ENCODE assay signal across 8 mouse cellular contexts in the genomic region with DNA sequence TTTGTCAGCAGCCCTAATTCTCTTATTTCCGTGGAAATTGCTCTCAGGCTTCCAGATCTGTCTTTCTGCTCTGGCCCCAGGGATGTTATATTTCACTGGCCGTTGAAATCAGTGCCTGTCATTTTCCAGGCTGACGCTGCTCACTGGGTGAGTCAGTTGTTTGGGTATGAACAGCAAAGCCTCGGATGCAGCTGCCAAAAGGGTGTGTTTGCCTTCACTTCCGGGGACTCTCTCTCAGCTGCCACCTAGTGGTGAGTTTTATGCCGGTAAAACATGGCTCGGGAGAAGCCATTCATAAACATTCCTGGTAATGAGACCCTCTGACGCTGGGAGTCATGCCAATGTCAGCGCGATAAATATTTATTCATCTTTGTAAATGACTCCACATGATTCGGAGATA.
DNase-seq lines count a peak whose midpoint lies in the region; ATAC-seq and TF ChIP-seq lines count a peak whose summit lies in the region.

No protein-coding gene starts in this region.

- WGBS in hindbrain, embryonic 16.5 days: 4% methylated on average over 11 of the region's 11 CpGs

- peak; percentile 90 for ATAC-seq in hindbrain, embryonic 16.5 days

- H3K4me3 ChIP-seq in gastrocnemius, adult 2 months: peak overlapping the region; percentile 70
- peak overlapping the region; percentile 32 for H3K4me3 ChIP-seq in hindbrain, embryonic 16.5 days (ENCODE audit: low read length)

- H3K36me3 ChIP-seq in hindbrain, embryonic 16.5 days (ENCODE audit: control insufficient read depth, insufficient read depth, low read length): no peaks in the 10 kb centered on the region

- no peaks in the 10 kb centered on the region for H3K27me3 ChIP-seq in hindbrain, embryonic 16.5 days (replicated peaks; ENCODE audit: control insufficient read depth, insufficient read depth, low read length)

- peaks cover 8% of the 10 kb centered on the region for H3K4me1 ChIP-seq in hindbrain, embryonic 16.5 days (ENCODE audit: control insufficient read depth, insufficient read depth, low read depth, low read length)

- TF ChIP-seq CTCF in gastrocnemius, adult 2 months (IDR thresholded peaks at IDR 0.05): peak; percentile 90

- peak overlapping the region; percentile 58 for H3K4me2 ChIP-seq in hindbrain, embryonic 16.5 days (ENCODE audit: low read length)

- H3K9me3 ChIP-seq in hindbrain, embryonic 16.5 days (ENCODE audit: control insufficient read depth, low read length): no peaks in the 10 kb centered on the region

- peak; percentile 36 for DNase-seq in WW6 (ENCODE audit: low read depth, low spot score)
- peak; percentile 52 to 65 for DNase-seq in cerebellum, postnatal 36 days
- peak; percentile 89 for DNase-seq in gastrocnemius, adult 2 months
- peak; percentile 86 for DNase-seq in left cerebral cortex, adult 11 months (ENCODE audit: low spot score)
- DNase-seq in lung, postnatal 36 days: peak; percentile 95
- peak; percentile 92 for DNase-seq in retina, postnatal 1 day
- peak; percentile 50 for DNase-seq in urinary bladder, postnatal 10 days (ENCODE audit: low spot score)

- peak overlapping the region; percentile 70 for H3K27ac ChIP-seq in gastrocnemius, adult 2 months
- H3K27ac ChIP-seq in hindbrain, embryonic 16.5 days (ENCODE audit: low read depth, low read length): peak overlapping the region; percentile 62

- peak overlapping the region; percentile 50 for H3K9ac ChIP-seq in hindbrain, embryonic 16.5 days (ENCODE audit: low read depth, low read length)

- intact Hi-C loops in gastrocnemius, adult 2 months (cut with DNase I): loop anchor here (10.0 kb wide), 1 partner anchor 409 kb away; no protein-coding TSS in a partner anchor

Comparison
In these comparisons a context has a peak if more than half of its experiments do, and no peak if none do; other contexts are left out.
1. Peak in every context shown above with its lines: DNase-seq, ATAC-seq, H3K4me3 ChIP-seq and H3K27ac ChIP-seq.
2. DNase-seq: peak in every context shown above with its lines; median percentile 95 in lung, postnatal 36 days; 92 in retina, postnatal 1 day; 89 in gastrocnemius, adult 2 months; 86 in left cerebral cortex, adult 11 months; 58 in cerebellum, postnatal 36 days; 50 in urinary bladder, postnatal 10 days; 36 in WW6.